Mouse (Mus musculus): ENCODE results near the gene Cyp4v3.

DNA sequence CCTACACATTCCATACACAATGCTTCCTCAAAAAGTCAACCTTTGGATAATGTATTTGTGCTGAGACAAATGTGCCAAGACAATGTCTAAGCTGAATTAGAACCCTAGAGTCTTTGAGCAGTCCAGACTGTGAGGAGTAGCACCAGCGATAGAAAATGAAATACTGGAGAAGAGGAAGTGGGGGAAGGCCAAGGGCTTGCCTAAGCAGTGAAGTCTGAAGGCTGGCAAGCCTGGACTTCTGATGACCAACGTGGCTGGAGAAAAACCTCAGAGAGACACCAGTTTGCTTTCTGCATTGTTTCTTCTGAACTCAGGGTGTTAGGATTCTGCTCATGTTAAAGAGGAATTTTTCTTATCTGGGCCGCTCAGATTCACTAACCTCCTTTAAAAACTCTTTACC is 2.2 kb downstream of the Cyp4v3 start:
- TF ChIP-seq POLR2A (IDR thresholded peaks at IDR 0.05; ENCODE audit: low read depth, low read length) (no peak), CTCF (IDR thresholded peaks at IDR 0.05; ENCODE audit: extremely low read depth, insufficient read depth, insufficient read length, insufficient replicate concordance) (no peak)

Measured in spleen, adult 2 months (tissue).